Mouse (Mus musculus) left cerebral cortex, postnatal 25 days (tissue): ENCODE data around the gene Hspb8. TPM values are rescaled to one million over a fixed set of nuclear protein-coding genes. Genes with fewer than 3 reads are reported as not detected.
A peak's percentile ranks its signal among the peaks of the same experiment; 100 is the strongest.

Experiments
- DNase-seq, 2 experiments: peaks; one replicate each; pipeline ENCODE4 v3.0.0; 2022; ENCODE audit warnings: low spot score in 2 of 2, mixed read lengths in 1 of 2
- intact Hi-C: fragments of 180-260 bp; cut with DNase I; formaldehyde crosslinking; loops from one replicate; pipeline ENCODE4 v1.15.1; 2025
- total RNA-seq, 2 experiments: library from RNA; stranded (reverse); gene quantifications; 2 replicates each; pipeline ENCODE4 v1.2.3; 2021

Gene Hspb8
- 10 to 100 TPM; 11.7 to 12.5 TPM for total RNA-seq

DNA sequence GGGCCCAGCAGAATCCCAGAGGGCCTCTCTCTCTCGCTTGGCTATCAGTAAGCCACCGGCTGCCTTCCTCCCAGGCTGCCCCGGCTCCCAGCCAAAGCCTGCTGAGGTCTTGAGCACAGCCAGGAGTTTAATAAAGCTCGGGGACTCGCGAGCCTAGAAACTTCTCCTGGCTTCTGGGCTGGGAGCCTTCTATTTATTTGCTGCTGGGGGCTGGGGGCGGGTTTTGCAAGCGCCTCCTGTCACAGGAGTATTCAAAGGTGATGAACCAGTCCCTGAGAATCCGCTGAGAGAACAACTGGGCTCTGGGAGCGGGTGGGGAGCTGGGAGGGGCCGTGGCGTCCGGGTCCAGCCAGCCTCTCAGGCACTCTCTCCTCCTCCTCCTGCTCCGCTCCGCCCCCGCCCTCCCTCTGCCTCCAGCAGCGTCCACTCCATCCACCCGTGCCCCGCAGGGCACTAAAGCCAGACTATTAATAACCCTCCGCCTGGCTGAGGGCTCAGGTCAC, at the start of gene Hspb8:
Hspb8 (minus strand) TSS at position 166 of the 503 bp plus-strand sequence.
- DNase-seq: peak in 1 of 2 experiments; percentile 38
- intact Hi-C loops: no loop called here

DNA sequence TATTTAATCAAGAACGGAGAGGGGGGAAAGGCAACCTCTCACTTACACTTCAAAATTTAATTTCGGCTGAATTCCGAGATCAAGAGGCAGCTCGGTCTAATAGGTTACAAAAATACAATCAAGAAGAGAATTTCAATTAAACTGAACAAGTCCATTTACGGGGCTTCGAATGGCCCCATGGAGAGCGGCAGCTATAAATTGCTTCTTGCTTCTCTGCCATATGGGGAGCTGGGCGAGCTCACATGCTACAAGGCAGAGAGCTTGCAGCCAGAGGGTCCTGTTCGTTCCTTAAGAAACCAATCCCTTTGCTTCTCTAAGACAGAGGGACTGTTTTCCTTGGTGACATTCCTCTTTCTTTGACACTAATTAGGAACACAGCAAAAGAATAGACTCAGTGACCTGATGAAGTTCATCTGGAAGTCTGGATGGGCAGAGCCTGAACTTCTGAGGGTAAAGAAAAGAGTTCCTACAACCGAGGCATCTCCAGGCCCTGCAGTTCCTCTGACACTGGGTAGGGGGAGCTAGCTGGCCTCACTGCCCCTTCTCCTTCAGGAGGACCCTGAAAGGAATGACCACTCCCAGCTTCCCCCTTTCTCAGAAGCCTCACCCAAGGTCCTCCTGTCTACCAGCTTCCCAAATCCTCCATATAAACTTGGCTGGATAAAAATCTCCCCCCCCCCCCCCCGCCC, 38.8 kb upstream of the Hspb8 start:
- no peak for DNase-seq
- intact Hi-C loops: no loop called here

DNA sequence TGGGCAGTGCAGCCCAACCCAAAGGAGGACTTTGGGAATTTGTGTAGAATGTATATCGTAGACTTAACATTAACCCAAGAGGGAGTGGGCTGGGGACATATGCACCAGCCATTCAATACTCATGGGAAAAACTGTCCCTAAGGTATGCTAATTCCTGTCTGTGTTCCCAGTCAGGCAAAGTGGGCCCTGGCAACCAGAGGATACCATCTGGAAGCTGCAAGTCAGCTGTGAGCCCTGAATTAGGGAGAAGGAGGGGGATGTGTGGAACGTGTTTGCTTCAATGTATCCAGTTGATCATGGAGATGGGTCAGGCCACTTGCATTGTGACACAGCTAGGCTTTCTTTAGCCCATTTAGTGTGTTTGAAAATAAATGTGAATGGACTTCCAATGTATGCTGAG, 37.3 kb upstream of the Hspb8 start:
- intact Hi-C loops: no loop called here
- peak in 1 of 2 experiments; percentile 69 for DNase-seq

DNA sequence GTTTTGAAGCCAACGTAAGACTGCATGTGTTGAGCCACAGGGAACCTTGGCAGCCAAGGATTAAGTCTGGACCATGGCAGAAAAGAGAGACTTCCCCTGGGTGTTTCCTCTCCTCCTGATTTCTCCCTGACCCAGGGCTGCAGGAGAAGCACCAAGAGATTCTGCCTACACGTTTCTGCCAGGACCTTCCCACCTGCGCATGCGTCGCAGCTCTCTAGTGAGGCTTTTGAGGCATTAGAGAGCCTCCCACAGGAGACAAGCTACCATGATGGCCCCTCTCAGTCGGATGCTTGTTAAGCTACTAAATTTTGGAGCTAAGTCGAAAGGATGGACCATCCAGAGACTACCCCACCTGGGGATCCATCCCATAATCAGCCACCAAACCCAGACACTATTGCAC, 35.1 kb upstream of the Hspb8 start:
- intact Hi-C loops: no loop called here
- no peak for DNase-seq

DNA sequence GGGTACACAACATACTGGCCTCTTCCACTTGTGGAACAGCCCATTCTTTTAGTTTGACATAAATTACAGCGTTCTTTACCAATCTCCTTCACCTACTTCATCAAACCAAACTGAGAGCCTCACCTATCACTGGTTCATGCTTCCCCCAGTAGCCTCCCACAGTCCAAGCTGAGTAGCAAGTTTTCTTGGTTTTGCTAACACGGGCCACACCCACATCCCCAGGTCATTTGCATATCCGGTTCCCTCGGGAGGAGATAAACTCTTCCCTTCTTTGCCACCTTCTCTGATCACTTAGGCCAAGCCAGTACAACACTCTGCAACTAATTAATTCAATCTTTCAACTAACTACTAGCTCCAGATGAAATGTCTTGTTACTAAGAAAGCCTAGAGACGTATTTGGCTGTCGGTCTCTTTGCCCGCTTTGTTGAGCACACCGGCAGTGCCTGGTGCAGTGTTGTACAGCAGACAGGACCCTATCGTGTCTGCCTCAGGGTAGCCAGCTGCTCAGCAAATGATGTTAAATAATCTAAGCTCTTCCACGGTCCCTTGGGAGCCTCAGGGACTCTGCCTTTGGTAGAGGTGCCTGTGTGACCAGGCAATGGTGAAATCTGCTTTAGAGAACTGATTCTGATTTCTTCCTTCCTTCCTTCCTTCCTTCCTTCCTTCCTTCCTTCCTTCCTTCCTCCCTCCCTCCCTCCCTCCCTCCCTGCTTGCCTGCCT, 34.3 kb upstream of the Hspb8 start:
- intact Hi-C loops: no loop called here
- DNase-seq: no peak

DNA sequence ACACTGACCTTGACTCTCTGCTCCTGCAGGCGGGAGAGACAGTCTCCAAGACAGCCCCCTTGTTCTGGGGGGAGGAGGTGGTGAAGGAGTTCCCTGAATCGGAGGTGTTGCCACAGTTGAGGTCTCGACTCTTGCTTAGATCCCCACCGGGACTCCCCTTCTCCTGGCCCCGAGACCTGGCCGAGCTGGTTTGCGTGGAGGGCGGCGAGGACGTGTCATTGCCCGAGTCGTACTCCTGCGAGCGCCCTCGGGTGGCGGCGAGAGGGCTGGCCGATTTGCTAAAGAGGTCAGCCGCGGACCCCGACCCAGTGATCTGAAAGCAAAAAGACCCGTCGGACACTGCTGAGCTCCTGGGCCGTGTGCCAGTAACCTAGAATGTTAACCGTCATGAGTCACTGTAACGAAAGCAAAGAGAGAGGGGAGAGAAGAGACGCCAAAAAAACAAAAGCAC, 30.8 kb upstream of the Hspb8 start:
- DNase-seq: peak in 1 of 2 experiments; percentile 31
- intact Hi-C loops: loop anchor here (5.0 kb wide), 1 partner anchor 66 kb away; no protein-coding TSS in a partner anchor

DNA sequence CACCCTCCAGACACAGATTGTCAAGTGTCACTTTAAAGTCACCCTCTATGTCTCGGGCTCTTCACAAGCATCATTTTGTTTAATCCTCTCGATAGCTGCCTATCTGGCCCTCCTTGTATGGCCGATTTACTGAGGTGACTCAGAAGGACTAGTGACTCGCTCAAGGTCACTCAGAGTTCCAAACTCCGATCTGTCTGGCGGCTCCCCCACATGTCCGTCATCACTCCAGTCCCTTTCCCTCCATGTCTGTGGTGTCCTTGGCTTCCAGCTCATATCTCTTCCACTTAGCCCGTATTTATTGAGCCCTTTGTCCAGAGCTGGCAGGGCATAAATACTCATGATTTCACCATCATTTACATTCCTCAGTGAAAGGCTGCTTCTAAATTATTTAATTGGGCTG, 28.2 kb upstream of the Hspb8 start:
- intact Hi-C loops: loop anchor here (5.0 kb wide), 1 partner anchor 64 kb away; no protein-coding TSS in a partner anchor
- DNase-seq: no peak

DNA sequence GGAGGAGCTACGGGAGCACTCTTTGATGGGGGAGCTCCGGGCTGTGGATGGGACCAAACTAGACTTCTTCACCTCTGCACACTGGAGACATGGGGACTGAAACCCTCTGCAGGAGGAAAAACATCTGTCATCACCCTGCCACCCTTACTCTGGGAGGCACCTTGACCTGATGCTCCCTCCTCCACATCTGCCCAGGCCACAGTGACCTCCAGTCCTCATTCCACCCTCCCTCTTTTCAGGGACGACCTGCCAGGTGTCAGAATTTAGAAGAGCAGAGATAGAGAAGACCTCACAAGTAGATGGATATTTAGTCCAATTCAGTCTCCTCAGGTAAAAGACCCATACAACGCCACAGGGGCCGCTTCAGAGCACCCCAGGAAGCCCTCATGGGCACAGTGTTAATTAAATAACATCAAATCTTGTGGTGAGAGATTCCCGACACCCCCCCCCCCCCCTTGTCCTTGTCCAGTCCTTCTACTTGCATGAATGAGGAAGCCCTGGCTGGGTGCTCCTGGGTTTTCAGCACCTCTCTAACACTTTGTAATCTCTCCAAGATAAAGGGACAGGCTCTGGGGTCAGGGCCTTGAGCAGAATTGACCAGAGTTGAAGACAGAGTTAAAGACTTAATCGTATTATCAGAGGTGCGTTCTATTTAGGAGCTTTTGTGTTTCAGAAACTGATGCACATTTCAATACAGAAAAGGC, 27.0 kb upstream of the Hspb8 start:
- intact Hi-C loops: loop anchor here (5.0 kb wide), 1 partner anchor 62 kb away; no protein-coding TSS in a partner anchor
- DNase-seq: no peak

DNA sequence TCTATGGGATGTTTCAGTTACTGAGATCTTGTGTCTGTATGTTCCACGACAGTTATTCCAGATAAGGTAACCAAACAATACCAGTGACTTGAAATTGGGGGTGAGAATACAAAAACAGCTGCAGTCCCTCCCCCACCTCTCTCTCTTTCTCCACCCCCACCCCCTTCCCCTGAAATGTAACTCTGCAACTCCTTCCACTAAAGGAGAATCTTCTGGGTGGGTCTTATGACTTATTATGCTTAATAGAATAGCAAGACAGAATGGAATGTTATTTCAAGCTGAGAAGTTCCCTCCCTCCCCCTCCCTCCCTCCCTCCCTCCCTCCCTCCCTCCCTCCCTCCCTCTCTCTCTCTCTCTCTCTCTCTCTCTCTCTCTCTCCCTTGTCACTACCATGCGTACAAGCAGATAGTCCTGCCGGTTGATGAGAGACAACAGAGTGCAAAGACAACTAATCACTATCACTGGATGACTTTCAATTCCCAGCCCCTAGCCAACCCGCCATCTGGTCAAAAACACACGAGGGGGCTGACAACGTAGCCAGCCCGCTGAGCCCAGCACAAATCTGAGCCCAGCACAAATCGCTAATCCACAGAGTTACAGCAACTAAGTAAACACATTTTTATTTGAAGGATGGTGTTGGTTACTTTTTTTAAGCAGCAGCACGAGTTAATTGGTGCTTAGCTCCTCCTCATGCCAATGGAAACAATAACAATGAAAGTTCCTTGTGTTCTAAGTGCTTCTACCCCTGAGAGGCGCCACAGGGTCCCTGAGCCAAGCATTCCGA, 25.9 kb upstream of the Hspb8 start:
- intact Hi-C loops: no loop called here
- no peak for DNase-seq

DNA sequence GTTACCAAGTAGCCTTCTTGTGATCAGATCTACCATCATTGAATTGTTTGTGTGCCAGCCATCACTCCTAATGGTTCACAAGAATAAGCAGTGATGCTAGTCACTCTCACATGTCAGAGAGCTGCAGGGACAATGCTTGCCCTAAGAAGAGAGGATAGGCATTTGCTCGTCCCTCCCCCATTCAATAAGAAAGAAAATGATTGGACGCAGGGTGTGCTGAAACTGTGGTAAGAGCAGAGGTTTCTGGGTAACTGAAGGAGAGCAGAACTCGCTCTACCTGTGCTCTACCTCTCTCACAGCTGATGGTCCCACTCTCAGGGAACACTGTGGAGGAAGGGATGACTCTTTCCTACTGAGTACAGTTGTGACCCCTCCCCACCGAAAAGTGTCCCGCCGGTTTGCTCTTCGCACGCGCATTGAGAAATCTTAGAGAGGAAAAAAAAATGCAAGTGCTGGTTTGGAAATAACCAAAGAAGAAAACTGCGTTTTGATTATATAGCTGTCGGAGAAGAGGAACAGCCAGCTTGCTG, 25.2 kb upstream of the Hspb8 start:
- no peak for DNase-seq
- intact Hi-C loops: no loop called here

DNA sequence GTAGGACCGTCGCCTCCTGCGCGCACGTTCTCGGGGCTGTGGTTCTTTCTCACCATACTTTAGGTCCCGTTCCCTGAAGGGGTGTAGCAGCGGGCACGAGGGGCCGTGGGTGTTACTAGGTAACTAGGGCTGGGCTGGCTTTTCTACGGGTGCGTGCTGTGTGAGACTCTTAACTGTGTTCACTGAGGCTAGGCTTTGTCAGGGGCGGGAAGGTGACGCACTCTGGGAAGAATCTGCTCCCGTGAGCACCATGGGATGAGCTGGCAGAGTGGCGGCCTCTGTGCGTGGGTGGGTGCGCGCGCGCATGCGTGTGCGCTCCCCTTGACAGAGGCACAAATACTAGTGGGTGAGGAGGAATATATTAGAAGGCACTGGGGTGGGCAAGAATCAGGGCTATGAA, 23.9 kb upstream of the Hspb8 start:
- peak in 1 of 2 experiments; percentile 69 for DNase-seq
- intact Hi-C loops: no loop called here

DNA sequence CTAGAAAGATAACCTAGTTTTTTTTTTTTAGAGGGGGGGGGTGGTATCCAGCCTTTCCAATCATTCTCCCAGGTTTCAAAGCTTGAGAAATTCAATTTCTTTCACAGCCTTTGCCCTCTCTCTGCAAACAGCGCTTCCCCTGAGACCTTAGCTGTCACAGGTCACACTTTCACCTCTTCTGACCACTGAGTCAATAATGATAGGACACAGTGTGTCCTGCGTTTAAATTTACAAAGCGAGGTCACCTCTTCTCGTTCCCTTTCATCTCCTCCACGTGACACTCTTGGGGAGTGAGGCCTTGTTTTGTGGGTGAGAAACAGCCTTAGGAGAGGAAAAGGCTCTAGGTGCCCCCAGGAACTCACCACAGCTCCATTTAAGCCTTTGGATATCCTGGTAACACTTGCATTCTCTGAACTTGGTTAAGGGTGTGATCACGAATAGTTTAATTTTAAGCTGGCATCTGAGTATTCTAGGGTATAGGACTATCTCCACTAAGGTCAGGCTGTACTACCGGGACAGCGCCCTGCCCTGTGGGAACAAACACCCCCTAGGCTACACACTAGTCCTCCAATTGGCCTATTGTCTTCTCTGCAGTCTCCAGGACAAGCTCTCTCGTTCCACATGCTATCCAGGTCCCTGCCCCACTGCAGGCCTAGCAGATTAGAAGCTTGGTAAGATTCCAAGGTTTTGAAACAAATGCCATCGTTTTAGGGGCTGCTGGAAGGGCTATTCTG, 23.1 kb upstream of the Hspb8 start:
- intact Hi-C loops: no loop called here
- DNase-seq: no peak

DNA sequence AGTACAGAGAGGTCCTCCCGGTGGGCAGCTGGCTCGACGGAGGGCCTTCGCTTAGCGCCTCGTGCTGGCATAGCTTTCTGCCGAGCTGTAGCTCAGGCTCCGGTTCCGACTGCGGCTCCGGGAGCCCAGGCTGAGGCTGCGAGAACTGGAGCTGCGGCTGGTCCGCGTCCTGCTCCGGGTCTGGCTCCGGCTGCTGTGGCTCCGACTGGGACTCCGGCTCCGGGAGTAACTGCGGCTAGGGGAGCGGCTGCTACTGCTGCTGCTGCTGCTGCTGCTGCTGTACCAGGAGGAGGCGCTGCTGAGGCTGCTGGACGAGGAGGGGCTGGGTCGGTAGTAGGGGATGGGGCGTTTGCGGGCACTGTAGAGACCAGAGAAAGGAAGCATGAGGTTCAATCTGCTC, 21.9 kb upstream of the Hspb8 start:
- intact Hi-C loops: loop anchor here (5.0 kb wide), 1 partner anchor 148 kb away; the partner anchor contains the start of gene Srrm4
- DNase-seq: no peak

DNA sequence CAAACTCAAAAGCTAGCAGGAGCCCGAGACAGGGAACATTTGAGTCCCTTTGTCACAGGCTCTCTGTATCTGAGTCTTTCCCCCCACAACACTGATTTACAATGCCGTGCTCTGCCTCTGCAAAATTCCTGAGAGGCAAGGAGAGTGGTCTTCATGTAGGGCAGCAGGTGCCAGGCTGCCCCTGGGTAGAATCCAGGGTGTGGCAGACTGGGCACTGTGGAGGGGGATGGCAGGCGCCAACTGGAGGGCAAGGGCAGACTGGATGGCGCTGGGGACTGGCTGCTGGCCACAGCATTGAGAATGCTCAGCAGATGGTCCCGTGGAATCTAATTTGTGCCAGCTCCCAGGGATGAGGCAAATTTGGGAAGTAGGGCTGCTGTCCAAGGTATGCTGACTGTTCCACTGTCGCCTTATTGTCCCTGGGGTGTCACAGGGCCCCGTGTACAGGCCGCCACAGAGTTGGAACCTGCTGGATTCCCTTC, 20.8 kb upstream of the Hspb8 start:
- intact Hi-C loops: loop anchor here (1.0 to 5.0 kb wide), 2 partner anchors 80 to 149 kb away; partner anchors contain the start of gene Srrm4
- DNase-seq: peak in 1 of 2 experiments; percentile 82

DNA sequence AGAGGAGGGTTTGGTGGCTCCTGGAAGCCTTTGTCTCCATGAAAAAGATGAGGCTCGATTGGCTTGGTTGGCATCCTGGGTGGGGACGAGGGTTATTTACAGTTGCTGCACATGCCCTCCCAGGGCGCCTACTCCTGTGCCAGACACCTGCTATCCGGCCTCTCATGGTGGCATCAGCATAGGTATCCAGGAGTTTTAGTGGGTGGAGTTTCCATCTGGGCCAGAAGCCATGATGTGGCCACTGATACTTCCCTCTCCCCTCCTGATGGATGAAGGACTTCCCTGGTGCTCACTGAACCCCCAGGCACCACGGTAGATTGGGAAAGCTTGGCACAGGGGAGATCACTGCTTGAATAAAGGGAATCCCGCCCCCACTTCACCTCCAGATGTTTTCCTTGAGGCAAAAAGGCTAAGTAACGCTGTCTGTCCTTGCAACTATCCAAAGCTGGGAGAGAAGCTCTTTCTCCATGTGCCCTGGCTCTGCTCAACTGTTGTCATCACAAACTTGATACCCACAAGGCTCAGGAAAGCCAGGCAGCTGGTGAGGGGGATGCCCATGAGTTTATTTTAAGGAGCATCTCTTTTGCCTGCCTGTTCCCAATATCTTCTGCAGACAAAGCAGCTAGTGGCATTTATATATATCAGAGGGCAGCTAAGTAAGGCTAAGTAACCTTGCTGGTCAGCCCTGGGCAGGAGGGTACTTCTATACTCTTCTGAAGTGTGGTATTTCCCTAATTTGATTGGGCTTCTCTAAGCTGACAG, 20.2 kb upstream of the Hspb8 start:
- intact Hi-C loops: loop anchor here (1.0 to 5.0 kb wide), 2 partner anchors 80 to 149 kb away; partner anchors contain the start of gene Srrm4
- DNase-seq: peak; percentile 68 to 95

DNA sequence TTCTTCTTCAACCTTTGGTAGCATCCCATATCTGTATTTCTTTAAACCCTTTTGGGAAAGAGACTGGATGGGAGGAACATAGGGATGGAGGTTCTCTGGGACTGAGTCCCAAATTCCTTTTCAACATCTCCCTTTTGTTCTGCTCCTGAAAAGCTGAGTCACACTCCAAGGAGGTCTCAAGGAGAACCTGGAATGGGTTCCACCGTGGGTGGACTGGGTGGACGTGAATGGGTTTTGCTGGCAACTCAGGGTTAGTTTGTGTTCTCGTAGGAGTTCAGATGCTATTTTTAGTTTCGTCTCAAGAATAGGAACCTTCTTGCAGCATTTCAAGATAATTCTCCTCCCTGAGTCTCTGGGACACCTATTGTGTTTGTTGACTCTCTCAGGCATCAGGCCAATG, 17.6 kb upstream of the Hspb8 start:
- DNase-seq: peak in 1 of 2 experiments; percentile 93
- intact Hi-C loops: loop anchor here (5.0 kb wide), 1 partner anchor 152 kb away; the partner anchor contains the start of gene Srrm4

DNA sequence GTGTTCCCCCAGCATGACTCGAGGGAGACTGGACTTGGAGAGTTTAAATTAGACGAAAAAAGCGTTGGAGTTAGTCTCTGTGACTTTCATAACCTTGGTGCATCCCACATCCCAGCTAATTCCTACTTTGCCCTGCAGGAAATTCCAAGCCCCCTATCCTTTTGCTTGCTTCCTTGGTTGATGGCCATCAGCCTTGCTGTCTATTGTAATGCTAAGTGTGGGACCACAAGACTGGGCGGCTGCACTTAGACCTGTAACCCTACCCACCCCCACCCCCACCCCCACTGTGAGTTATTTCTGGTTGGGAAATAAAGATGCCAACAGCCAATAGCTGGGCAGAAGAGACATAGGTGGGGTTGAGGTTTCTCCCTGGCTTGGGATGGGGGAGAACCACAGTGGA, 15.7 kb upstream of the Hspb8 start:
- no peak for DNase-seq
- intact Hi-C loops: no loop called here
